Mouse (Mus musculus): Measurements from ENCODE around the gene Evi2b. TPM values are rescaled to one million over a fixed set of nuclear protein-coding genes. Genes with fewer than 3 reads are reported as not detected.

The Evi2b gene
- polyA plus RNA-seq, 1 experiment from 2014 or later = not detected

- Histone ChIP-seq H3K27me3 (ENCODE audit: control insufficient read depth, insufficient read depth, low read length) (no peaks in the 10 kb centered on the region), H3K4me2 (ENCODE audit: low read depth, low read length) (no peak overlapping the region), H3K9me3 (replicated peaks; ENCODE audit: control insufficient read depth, low read length) (no peaks in the 10 kb centered on the region), H3K9ac (replicated peaks; ENCODE audit: low read length) (no peak overlapping the region), H3K27ac (replicated peaks; ENCODE audit: low read depth, low read length) (no peak overlapping the region), H3K4me3 (ENCODE audit: low read depth, low read length) (no peak overlapping the region), H3K36me3 (replicated peaks; ENCODE audit: control insufficient read depth, insufficient read depth, low read depth, low read length) (peaks cover 4% of the 10 kb centered on the region; the same call in 1 of the 2 replicates), H3K4me1 (ENCODE audit: control insufficient read depth, insufficient read depth, low read length) (no peaks in the 10 kb centered on the region)
- DNase-seq (ENCODE audit: low spot score) (no peak), ATAC-seq (replicated peaks; ENCODE audit: insufficient number of reproducible peaks, low FRiP score, low TSS enrichment, low read depth) (no peak)
- 89% methylated on average over 4 of the region's 4 CpGs for WGBS
These were observed 12.0 kb upstream of the Evi2b start for GRCm38 (mm10) chr11:79535554-79535953.

- 88% methylated on average over 8 of the region's 8 CpGs for WGBS
- Histone ChIP-seq H3K27ac (replicated peaks; ENCODE audit: low read depth, low read length) (no peak overlapping the region), H3K27me3 (ENCODE audit: control insufficient read depth, insufficient read depth, low read length) (no peaks in the 10 kb centered on the region), H3K36me3 (replicated peaks; ENCODE audit: control insufficient read depth, insufficient read depth, low read depth, low read length) (peaks cover 4% of the 10 kb centered on the region; the same call in 1 of the 2 replicates), H3K9ac (replicated peaks; ENCODE audit: low read length) (no peak overlapping the region), H3K4me1 (ENCODE audit: control insufficient read depth, insufficient read depth, low read length) (no peaks in the 10 kb centered on the region), H3K4me2 (ENCODE audit: low read depth, low read length) (no peak overlapping the region), H3K9me3 (replicated peaks; ENCODE audit: control insufficient read depth, low read length) (no peaks in the 10 kb centered on the region), H3K4me3 (ENCODE audit: low read depth, low read length) (no peak overlapping the region)
- ATAC-seq (replicated peaks; ENCODE audit: insufficient number of reproducible peaks, low FRiP score, low TSS enrichment, low read depth) (no peak), DNase-seq (ENCODE audit: low spot score) (no peak)
These were observed 10.6 kb upstream of the Evi2b start for GRCm38 (mm10) chr11:79533950-79534690.

GRCm38 (mm10) chr11:79533311-79533710 lies 9.7 kb upstream of the Evi2b start:
- 85% methylated on average over 6 of the region's 6 CpGs for WGBS
- DNase-seq (ENCODE audit: low spot score) = no peak
- Histone ChIP-seq H3K27ac (replicated peaks; ENCODE audit: low read depth, low read length) (no peak overlapping the region), H3K4me3 (ENCODE audit: low read depth, low read length) (no peak overlapping the region), H3K9me3 (replicated peaks; ENCODE audit: control insufficient read depth, low read length) (no peaks in the 10 kb centered on the region), H3K4me1 (ENCODE audit: control insufficient read depth, insufficient read depth, low read length) (no peaks in the 10 kb centered on the region), H3K4me2 (ENCODE audit: low read depth, low read length) (no peak overlapping the region), H3K36me3 (replicated peaks; ENCODE audit: control insufficient read depth, insufficient read depth, low read depth, low read length) (peaks cover 4% of the 10 kb centered on the region; the same call in 1 of the 2 replicates), H3K9ac (replicated peaks; ENCODE audit: low read length) (no peak overlapping the region), H3K27me3 (ENCODE audit: control insufficient read depth, insufficient read depth, low read length) (no peaks in the 10 kb centered on the region)
- ATAC-seq (replicated peaks; ENCODE audit: insufficient number of reproducible peaks, low FRiP score, low TSS enrichment, low read depth) = no peak

GRCm38 (mm10) chr11:79531485-79531884 lies 7.9 kb upstream of the Evi2b start:
- DNase-seq (ENCODE audit: low spot score) = no peak
- no peaks in the 10 kb centered on the region for H3K36me3 ChIP-seq (replicated peaks; ENCODE audit: control insufficient read depth, insufficient read depth, low read depth, low read length)
- H3K4me2 ChIP-seq (ENCODE audit: low read depth, low read length) = no peak overlapping the region
- no peaks in the 10 kb centered on the region for H3K4me1 ChIP-seq (ENCODE audit: control insufficient read depth, insufficient read depth, low read length)
- ATAC-seq (replicated peaks; ENCODE audit: insufficient number of reproducible peaks, low FRiP score, low TSS enrichment, low read depth) = no peak
- WGBS = 90% methylated on average over 4 of the region's 4 CpGs
- H3K27ac ChIP-seq (replicated peaks; ENCODE audit: low read depth, low read length) = no peak overlapping the region
- no peaks in the 10 kb centered on the region for H3K27me3 ChIP-seq (ENCODE audit: control insufficient read depth, insufficient read depth, low read length)
- H3K4me3 ChIP-seq (ENCODE audit: low read depth, low read length) = no peak overlapping the region
- H3K9ac ChIP-seq (replicated peaks; ENCODE audit: low read length) = no peak overlapping the region
- H3K9me3 ChIP-seq (replicated peaks; ENCODE audit: control insufficient read depth, low read length) = no peaks in the 10 kb centered on the region

DNA sequence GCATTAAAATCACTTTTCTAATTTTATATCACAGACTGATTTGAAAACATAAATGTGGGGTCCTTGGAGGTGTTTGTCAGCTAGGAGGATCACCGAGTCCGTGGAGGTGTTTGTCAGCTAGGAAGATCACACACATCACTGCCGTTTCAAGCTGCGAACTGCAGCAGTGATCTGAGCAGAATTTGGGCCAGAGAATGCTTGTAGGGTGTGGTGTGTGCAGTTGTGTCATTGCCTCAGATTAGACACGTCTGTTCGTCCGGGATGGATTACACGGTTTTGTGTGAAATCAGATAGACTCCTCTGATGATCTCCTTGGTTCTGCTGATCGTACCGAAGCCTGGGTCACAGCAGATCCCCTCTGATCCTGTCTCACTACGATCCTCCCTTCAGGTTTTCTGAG lies 7.2 kb upstream of the Evi2b start:
- 93% methylated on average over 11 of the region's 11 CpGs for WGBS

DNA sequence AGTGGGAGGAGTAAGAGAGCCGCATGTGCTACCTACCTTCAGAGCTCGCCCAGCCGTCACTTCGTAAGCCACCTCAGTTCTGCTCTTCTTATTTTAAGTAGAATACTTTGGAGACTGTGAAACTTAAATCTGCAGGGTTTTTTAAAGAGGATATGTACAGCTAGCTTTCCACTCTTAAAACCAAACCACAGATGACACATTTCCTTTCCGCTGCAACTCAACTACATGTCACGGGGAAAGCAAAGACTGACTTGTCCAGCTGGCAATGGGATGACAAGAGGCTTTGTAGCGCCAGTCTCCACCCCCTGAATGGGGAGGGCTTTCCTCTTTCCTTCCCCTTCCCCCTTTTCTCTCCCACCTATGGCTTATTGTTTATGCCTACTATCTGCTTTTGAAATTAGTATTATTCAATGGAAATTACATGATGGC lies 6.8 kb upstream of the Evi2b start, which contains the start of the genes Evi2 and Evi2a:
TSS of gene Evi2 (minus strand) at position 257 of the 429 bp plus-strand sequence.
TSS of gene Evi2a (minus strand) at position 277 of the 429 bp plus-strand sequence.
- no peaks in the 10 kb centered on the region for H3K4me1 ChIP-seq (ENCODE audit: control insufficient read depth, insufficient read depth, low read length)
- WGBS = 86% methylated on average over 7 of the region's 7 CpGs
- no peak within 1 kb of the TSS for H3K27ac ChIP-seq (replicated peaks; ENCODE audit: low read depth, low read length)
- ATAC-seq (replicated peaks; ENCODE audit: insufficient number of reproducible peaks, low FRiP score, low TSS enrichment, low read depth) (no peak), DNase-seq (ENCODE audit: low spot score) (no peak)
- no peaks in the 10 kb centered on the region for H3K9me3 ChIP-seq (replicated peaks; ENCODE audit: control insufficient read depth, low read length)
- H3K27me3 ChIP-seq (ENCODE audit: control insufficient read depth, insufficient read depth, low read length) = no peaks in the 10 kb centered on the region
- no peak within 1 kb of the TSS for H3K9ac ChIP-seq (replicated peaks; ENCODE audit: low read length)
- H3K4me2 ChIP-seq (ENCODE audit: low read depth, low read length) = no peak within 1 kb of the TSS
- no peaks in the 10 kb centered on the region for H3K36me3 ChIP-seq (replicated peaks; ENCODE audit: control insufficient read depth, insufficient read depth, low read depth, low read length)
- H3K4me3 ChIP-seq (ENCODE audit: low read depth, low read length) = no peak within 1 kb of the TSS

More for the DNA sequence above, 7.2 kb upstream of the Evi2b start:
- H3K27me3 ChIP-seq (ENCODE audit: control insufficient read depth, insufficient read depth, low read length) = no peaks in the 10 kb centered on the region
- H3K4me1 ChIP-seq (ENCODE audit: control insufficient read depth, insufficient read depth, low read length) = no peaks in the 10 kb centered on the region
- H3K4me2 ChIP-seq (ENCODE audit: low read depth, low read length) = no peak overlapping the region
- no peak overlapping the region for H3K9ac ChIP-seq (replicated peaks; ENCODE audit: low read length)
- no peak overlapping the region for H3K27ac ChIP-seq (replicated peaks; ENCODE audit: low read depth, low read length)
- no peaks in the 10 kb centered on the region for H3K36me3 ChIP-seq (replicated peaks; ENCODE audit: control insufficient read depth, insufficient read depth, low read depth, low read length)
- no peak for ATAC-seq (replicated peaks; ENCODE audit: insufficient number of reproducible peaks, low FRiP score, low TSS enrichment, low read depth)
- H3K4me3 ChIP-seq (ENCODE audit: low read depth, low read length) = no peak overlapping the region
- DNase-seq (ENCODE audit: low spot score) = no peak
- H3K9me3 ChIP-seq (replicated peaks; ENCODE audit: control insufficient read depth, low read length) = no peaks in the 10 kb centered on the region

- Histone ChIP-seq H3K27ac (replicated peaks; ENCODE audit: low read depth, low read length) (no peak overlapping the region), H3K4me3 (ENCODE audit: low read depth, low read length) (no peak overlapping the region), H3K36me3 (replicated peaks; ENCODE audit: control insufficient read depth, insufficient read depth, low read depth, low read length) (no peaks in the 10 kb centered on the region), H3K9ac (replicated peaks; ENCODE audit: low read length) (no peak overlapping the region), H3K27me3 (ENCODE audit: control insufficient read depth, insufficient read depth, low read length) (no peaks in the 10 kb centered on the region), H3K9me3 (replicated peaks; ENCODE audit: control insufficient read depth, low read length) (no peaks in the 10 kb centered on the region), H3K4me1 (ENCODE audit: control insufficient read depth, insufficient read depth, low read length) (no peaks in the 10 kb centered on the region), H3K4me2 (ENCODE audit: low read depth, low read length) (no peak overlapping the region)
- no peak for DNase-seq (ENCODE audit: low spot score)
- no peak for ATAC-seq (replicated peaks; ENCODE audit: insufficient number of reproducible peaks, low FRiP score, low TSS enrichment, low read depth)
- WGBS = 96% methylated on average over 2 of the region's 2 CpGs
These were observed 6.2 kb upstream of the Evi2b start for GRCm38 (mm10) chr11:79529736-79530135.

GRCm38 (mm10) chr11:79529226-79529625 lies 5.7 kb upstream of the Evi2b start:
- Histone ChIP-seq H3K27ac (replicated peaks; ENCODE audit: low read depth, low read length) (no peak overlapping the region), H3K36me3 (replicated peaks; ENCODE audit: control insufficient read depth, insufficient read depth, low read depth, low read length) (no peaks in the 10 kb centered on the region), H3K27me3 (ENCODE audit: control insufficient read depth, insufficient read depth, low read length) (no peaks in the 10 kb centered on the region), H3K9ac (replicated peaks; ENCODE audit: low read length) (no peak overlapping the region), H3K4me2 (ENCODE audit: low read depth, low read length) (no peak overlapping the region), H3K4me1 (ENCODE audit: control insufficient read depth, insufficient read depth, low read length) (no peaks in the 10 kb centered on the region), H3K9me3 (replicated peaks; ENCODE audit: control insufficient read depth, low read length) (no peaks in the 10 kb centered on the region), H3K4me3 (ENCODE audit: low read depth, low read length) (no peak overlapping the region)
- 96% methylated on average over 6 of the region's 6 CpGs for WGBS
- ATAC-seq (replicated peaks; ENCODE audit: insufficient number of reproducible peaks, low FRiP score, low TSS enrichment, low read depth) = no peak
- no peak for DNase-seq (ENCODE audit: low spot score)
